Mouse (Mus musculus) neural tube, embryonic 15.5 days (tissue): ENCODE data around the gene Fbxl18. TPM values are rescaled to one million over a fixed set of nuclear protein-coding genes. Genes with fewer than 3 reads are reported as not detected.
A peak's percentile ranks its signal among the peaks of the same experiment; 100 is the strongest.

Experiments used
- ATAC-seq: fragments of 200-750 bp; cut with Nextera tagmentation; 2 replicates; pipeline ENCODE4 v1.8.0; 2017; ENCODE audit warnings: mild to moderate bottlenecking, moderate TSS enrichment, moderate library complexity; ENCODE audit not compliant: low FRiP score
- H3K27ac ChIP-seq: fragments of 300-500 bp; sonication (generic); replicated peaks from 2 replicates; pipeline ENCODE4 v1.5.1; 2015; ENCODE audit warnings: mild to moderate bottlenecking, inconsistent platforms
- H3K27me3 ChIP-seq: fragments of 300-500 bp; sonication (generic); replicated peaks from 2 replicates; pipeline ENCODE4 v1.6.1; 2015; ENCODE audit warnings: inconsistent platforms
- H3K36me3 ChIP-seq: fragments of 300-500 bp; sonication (generic); 2 replicates; pipeline ENCODE4 v1.6.1; 2015; ENCODE audit warnings: inconsistent platforms
- H3K4me1 ChIP-seq: fragments of 300-500 bp; sonication (generic); 2 replicates; pipeline ENCODE4 v1.6.1; 2015; ENCODE audit warnings: inconsistent platforms
- H3K4me2 ChIP-seq: fragments of 300-500 bp; sonication (generic); 2 replicates; pipeline ENCODE4 v1.6.1; 2015; ENCODE audit warnings: inconsistent platforms, mild to moderate bottlenecking, moderate library complexity
- H3K4me3 ChIP-seq: fragments of 300-500 bp; sonication (generic); replicated peaks from 2 replicates; pipeline ENCODE4 v1.5.1; 2015; ENCODE audit warnings: mild to moderate bottlenecking, inconsistent platforms
- H3K9ac ChIP-seq: fragments of 300-500 bp; sonication (generic); replicated peaks from 2 replicates; pipeline ENCODE4 v1.6.1; 2015; ENCODE audit warnings: mild to moderate bottlenecking, inconsistent platforms
- H3K9me3 ChIP-seq: fragments of 300-500 bp; sonication (generic); replicated peaks from 2 replicates; pipeline ENCODE4 v1.6.1; 2016; ENCODE audit warnings: inconsistent platforms
- WGBS: fragments of 180-500 bp; shearing (Covaris S2); methylation state at CpG from one replicate; pipeline ENCODE4 v1.1.7; 2015; ENCODE audit warnings: mixed read lengths; 5-methylcytosine and 5-hydroxymethylcytosine counted together
- polyA plus RNA-seq: library from polyadenylated mRNA; unstranded; fragments of >200 nt; fragmentation: Nextera tagmentation; extraction: Ambion mirVana; gene quantifications from 2 replicates; pipeline ENCODE4 v1.2.1, GENCODE M21; 2015

Gene Fbxl18
- polyA plus RNA-seq, 1 experiment from 2014 or later: 29.4 TPM

DNA sequence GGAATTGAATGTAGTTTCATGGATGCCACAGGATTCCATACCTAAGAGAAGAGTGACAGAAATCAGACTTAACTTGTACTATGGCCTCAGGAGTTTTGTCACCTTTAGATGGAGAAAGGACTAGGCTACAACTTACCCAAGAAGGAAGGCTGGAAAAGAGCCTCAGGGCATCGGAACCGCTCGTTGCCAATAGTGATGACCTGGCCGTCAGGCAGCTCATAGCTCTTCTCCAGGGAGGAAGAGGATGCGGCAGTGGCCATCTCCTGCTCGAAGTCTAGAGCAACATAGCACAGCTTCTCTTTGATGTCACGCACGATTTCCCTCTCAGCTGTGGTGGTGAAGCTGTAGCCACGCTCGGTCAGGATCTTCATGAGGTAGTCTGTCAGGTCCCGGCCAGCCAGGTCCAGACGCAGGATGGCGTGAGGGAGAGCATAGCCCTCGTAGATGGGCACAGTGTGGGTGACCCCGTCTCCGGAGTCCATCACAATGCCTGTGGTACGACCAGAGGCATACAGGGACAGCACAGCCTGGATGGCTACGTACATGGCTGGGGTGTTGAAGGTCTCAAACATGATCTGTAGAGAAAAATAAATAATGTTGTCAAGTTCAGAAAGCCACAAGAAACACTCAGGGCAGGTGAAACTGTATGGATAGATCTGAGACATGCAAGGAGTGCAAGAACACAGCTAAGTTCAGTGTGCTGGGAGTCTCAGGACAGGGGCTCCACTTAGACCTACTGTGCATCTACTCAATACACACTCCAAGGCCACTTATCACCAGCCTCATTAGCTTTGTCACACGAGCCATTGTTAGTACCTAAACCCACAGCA lies 9.2 kb upstream of the Fbxl18 start:
- ATAC-seq: no peak
- no peaks in the 10 kb centered on the region for H3K9me3 ChIP-seq
- peak overlapping the region; percentile 89 for H3K4me3 ChIP-seq
- WGBS: 72% methylated on average over 19 of the region's 19 CpGs
- peak overlapping the region; percentile 100 for H3K9ac ChIP-seq
- peak overlapping the region; percentile 66 for H3K4me2 ChIP-seq
- peak overlapping the region; percentile 100 for H3K27ac ChIP-seq
- peaks cover 56% of the 10 kb centered on the region for H3K36me3 ChIP-seq
- H3K4me1 ChIP-seq: peaks cover 58% of the 10 kb centered on the region
- no peaks in the 10 kb centered on the region for H3K27me3 ChIP-seq

DNA sequence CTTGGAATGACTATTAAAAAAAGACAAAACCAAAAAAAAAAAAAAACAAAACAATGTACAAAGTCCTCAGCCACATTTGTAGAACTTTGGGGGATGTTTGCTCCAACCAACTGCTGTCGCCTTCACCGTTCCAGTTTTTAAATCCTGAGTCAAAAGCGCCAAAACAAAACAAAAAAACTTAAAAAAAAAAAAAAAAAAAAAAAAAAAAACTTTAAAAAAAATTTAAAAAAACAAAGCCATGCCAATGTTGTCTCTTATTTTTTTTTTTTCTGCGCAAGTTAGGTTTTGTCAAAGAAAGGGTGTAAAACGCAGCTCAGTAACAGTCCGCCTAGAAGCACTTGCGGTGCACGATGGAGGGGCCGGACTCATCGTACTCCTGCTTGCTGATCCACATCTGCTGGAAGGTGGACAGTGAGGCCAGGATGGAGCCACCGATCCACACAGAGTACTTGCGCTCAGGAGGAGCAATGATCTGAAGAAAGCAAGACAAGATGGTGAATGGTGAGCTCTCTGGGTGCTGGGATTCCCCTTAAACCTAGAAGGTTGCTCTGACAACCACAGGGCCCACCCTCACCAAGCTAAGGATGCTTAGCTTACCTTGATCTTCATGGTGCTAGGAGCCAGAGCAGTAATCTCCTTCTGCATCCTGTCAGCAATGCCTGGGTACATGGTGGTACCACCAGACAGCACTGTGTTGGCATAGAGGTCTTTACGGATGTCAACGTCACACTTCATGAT lies 8.4 kb upstream of the Fbxl18 start:
- WGBS: 77% methylated on average over 14 of the region's 14 CpGs
- Histone ChIP-seq H3K9ac (peak overlapping the region; percentile 100; the same call in 1 of the 2 replicates), H3K9me3 (no peaks in the 10 kb centered on the region), H3K27ac (peak overlapping the region; percentile 100; the same call in 1 of the 2 replicates), H3K4me2 (peak overlapping the region; percentile 66), H3K4me3 (peak overlapping the region; percentile 89), H3K4me1 (peaks cover 51% of the 10 kb centered on the region), H3K27me3 (no peaks in the 10 kb centered on the region), H3K36me3 (peaks cover 62% of the 10 kb centered on the region)
- no peak for ATAC-seq

DNA sequence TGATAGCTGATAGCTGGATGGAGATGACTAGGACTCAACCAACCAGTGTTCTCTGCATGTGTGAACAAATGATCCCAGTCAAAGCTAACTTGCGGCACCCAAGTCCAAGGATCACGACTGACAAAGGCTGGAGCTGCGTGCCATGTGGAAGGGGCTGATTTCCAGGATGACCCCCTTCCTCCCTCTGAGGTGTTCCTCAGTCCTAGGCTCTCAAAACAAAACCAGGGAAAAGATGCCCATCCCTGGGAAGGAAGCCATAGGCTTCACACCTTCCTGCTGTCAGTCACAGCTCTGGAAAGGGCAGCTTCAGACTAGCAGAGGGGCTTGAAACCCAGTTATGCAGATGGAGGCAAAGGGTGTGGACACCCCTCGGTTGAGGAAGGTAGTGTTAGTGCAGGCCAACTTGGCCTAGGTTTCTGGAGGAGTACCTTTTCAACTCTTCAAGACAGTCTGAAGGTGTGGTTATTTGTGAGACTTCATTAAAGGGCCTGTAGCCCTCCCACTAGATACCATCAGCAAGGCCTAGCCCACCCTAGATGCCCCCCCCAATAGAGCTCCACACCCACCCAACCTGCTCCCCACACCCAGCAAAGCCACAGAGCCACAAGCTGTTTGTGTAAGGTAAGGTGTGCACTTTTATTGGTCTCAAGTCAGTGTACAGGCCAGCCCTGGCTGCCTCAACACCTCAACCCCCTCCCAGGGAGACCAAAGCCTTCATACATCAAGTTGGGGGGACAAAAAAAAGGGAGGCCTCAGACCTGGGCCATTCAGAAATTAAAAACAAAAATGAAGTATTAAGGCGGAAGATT lies 7.5 kb upstream of the Fbxl18 start:
- Histone ChIP-seq H3K4me1 (peaks cover 41% of the 10 kb centered on the region), H3K9me3 (no peaks in the 10 kb centered on the region), H3K36me3 (peaks cover 62% of the 10 kb centered on the region), H3K27me3 (no peaks in the 10 kb centered on the region), H3K27ac (peak overlapping the region; percentile 56), H3K4me2 (peak overlapping the region; percentile 26), H3K9ac (peak overlapping the region; percentile 36), H3K4me3 (no peak overlapping the region; the same call in 1 of the 2 replicates)
- no peak for ATAC-seq
- 56% methylated on average over 5 of the region's 5 CpGs for WGBS

GRCm38 (mm10) chr5:142901846-142902505 lies 6.8 kb upstream of the Fbxl18 start:
- Histone ChIP-seq H3K27ac (peak overlapping the region; percentile 56; the same call in 1 of the 2 replicates), H3K36me3 (peaks cover 62% of the 10 kb centered on the region), H3K4me3 (no peak overlapping the region), H3K27me3 (no peaks in the 10 kb centered on the region), H3K9me3 (no peaks in the 10 kb centered on the region), H3K4me1 (peaks cover 34% of the 10 kb centered on the region), H3K4me2 (no peak overlapping the region), H3K9ac (no peak overlapping the region)
- WGBS: 55% methylated on average over 4 of the region's 4 CpGs
- no peak for ATAC-seq

DNA sequence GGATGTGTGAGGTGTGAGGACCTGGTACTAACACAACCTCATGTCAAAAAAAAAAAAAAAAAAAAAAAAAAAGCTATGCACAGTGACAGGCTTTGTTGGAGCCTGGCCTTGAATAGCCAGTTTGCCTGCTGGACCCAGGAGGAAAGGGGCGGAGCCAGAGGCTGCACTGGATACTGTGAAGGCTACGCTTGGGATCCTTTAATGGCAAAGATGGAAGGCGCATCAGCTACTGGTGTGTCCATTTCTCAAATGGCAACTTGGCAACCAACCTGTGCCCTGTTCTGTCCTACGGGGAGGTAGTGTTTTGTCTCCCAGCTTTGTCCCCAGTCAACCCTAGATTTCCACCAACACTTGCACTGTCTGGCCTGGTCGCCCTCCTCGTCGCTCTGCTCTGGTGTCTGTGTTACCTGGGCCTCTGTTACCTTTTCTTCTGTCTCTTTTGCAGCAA lies 6.2 kb upstream of the Fbxl18 start:
- Histone ChIP-seq H3K9ac (no peak overlapping the region), H3K36me3 (peaks cover 62% of the 10 kb centered on the region), H3K4me1 (peaks cover 32% of the 10 kb centered on the region), H3K27ac (peak overlapping the region; percentile 56; the same call in 1 of the 2 replicates), H3K9me3 (no peaks in the 10 kb centered on the region), H3K27me3 (no peaks in the 10 kb centered on the region), H3K4me3 (no peak overlapping the region), H3K4me2 (no peak overlapping the region)
- WGBS: 71% methylated on average over 7 of the region's 7 CpGs
- no peak for ATAC-seq

DNA sequence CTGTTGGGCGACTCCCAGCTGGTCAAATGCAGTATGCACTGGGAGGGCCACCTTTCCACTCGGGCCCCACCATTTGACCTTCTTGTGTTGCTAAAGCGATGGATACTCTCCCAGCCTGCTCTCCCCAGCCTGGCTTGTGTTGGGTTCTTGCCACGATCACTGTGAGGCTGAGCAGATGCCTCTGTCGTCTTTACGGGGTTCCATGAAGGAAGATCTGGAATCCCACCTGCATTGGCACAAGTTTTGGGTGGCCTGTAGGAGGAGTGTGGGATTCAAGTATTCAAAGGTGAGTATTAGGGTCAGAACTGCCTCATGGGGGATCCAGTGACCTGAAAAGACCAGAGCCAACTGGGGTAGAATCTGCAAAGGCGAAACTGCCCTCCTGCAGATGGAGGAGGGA lies 5.4 kb upstream of the Fbxl18 start:
- no peak for ATAC-seq
- Histone ChIP-seq H3K27me3 (no peaks in the 10 kb centered on the region), H3K4me2 (no peak overlapping the region), H3K27ac (no peak overlapping the region), H3K9ac (no peak overlapping the region; the same call in 1 of the 2 replicates), H3K36me3 (peaks cover 62% of the 10 kb centered on the region), H3K9me3 (no peaks in the 10 kb centered on the region), H3K4me3 (no peak overlapping the region), H3K4me1 (peaks cover 37% of the 10 kb centered on the region)
- 88% methylated on average over 7 of the region's 7 CpGs for WGBS

GRCm38 (mm10) chr5:142899932-142900533 lies 4.8 kb upstream of the Fbxl18 start:
- H3K4me3 ChIP-seq: no peak overlapping the region
- H3K27ac ChIP-seq: no peak overlapping the region
- ATAC-seq: no peak
- peaks cover 40% of the 10 kb centered on the region for H3K4me1 ChIP-seq
- WGBS: 88% methylated on average over 5 of the region's 5 CpGs
- no peaks in the 10 kb centered on the region for H3K9me3 ChIP-seq
- no peak overlapping the region for H3K9ac ChIP-seq
- no peaks in the 10 kb centered on the region for H3K27me3 ChIP-seq
- H3K4me2 ChIP-seq: no peak overlapping the region
- H3K36me3 ChIP-seq: peaks cover 59% of the 10 kb centered on the region

DNA sequence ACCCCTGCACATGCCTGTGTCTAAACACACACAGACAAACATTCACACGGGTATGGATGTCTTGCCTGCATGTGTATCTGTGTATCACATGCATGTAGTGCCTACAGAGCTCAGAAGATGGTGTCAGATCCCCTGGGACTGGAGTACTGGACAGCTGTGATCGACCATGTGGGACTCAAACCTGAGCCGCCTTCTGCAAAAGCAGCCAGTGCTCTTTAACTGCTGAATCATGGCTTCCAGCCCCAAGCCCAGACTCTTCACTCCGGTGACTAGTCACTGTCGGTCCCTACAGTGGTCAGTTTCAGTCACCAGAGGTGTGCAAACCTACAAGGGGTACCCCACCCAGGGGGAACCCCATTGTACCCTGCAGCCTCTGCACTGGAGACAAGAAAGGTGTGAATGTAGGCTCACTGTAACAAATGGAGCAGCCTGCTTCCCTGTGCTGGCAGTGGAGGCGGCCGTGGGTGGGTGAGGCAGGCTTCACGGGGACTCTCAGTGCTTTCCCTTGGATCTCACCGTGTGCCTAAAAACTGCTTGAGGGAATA lies 3.9 kb upstream of the Fbxl18 start:
- WGBS: 85% methylated on average over 9 of the region's 9 CpGs
- H3K4me3 ChIP-seq: no peak overlapping the region
- peaks cover 50% of the 10 kb centered on the region for H3K36me3 ChIP-seq
- no peak overlapping the region for H3K27ac ChIP-seq
- no peak overlapping the region for H3K9ac ChIP-seq
- H3K4me1 ChIP-seq: peaks cover 37% of the 10 kb centered on the region
- H3K4me2 ChIP-seq: no peak overlapping the region
- H3K9me3 ChIP-seq: no peaks in the 10 kb centered on the region
- H3K27me3 ChIP-seq: no peaks in the 10 kb centered on the region
- no peak for ATAC-seq

DNA sequence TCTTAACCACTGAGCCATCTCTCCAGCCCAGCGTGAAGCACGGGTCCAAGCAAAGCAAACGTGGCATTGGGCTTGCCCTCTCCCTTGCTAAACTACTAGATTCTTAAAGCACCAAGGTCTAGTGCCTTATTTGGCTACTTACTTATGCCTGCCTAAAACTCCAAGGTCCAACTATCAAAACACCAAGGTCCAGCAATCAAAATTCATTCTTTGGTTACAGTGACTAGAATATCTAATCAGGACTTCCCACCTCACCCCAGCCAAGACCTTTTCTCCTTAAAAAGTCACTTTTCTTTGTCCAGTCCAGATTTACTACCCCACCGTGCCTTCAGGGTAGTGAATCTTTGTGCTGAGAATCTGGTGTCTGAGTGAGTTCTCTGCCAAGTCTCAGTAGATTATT lies 3.1 kb upstream of the Fbxl18 start:
- H3K27me3 ChIP-seq: no peaks in the 10 kb centered on the region
- peaks cover 38% of the 10 kb centered on the region for H3K4me1 ChIP-seq
- H3K4me3 ChIP-seq: no peak overlapping the region
- no peak overlapping the region for H3K27ac ChIP-seq
- H3K9ac ChIP-seq: no peak overlapping the region
- ATAC-seq: no peak
- no peaks in the 10 kb centered on the region for H3K9me3 ChIP-seq
- H3K4me2 ChIP-seq: no peak overlapping the region
- WGBS: 74% methylated on average over 4 of the region's 4 CpGs
- peaks cover 44% of the 10 kb centered on the region for H3K36me3 ChIP-seq

DNA sequence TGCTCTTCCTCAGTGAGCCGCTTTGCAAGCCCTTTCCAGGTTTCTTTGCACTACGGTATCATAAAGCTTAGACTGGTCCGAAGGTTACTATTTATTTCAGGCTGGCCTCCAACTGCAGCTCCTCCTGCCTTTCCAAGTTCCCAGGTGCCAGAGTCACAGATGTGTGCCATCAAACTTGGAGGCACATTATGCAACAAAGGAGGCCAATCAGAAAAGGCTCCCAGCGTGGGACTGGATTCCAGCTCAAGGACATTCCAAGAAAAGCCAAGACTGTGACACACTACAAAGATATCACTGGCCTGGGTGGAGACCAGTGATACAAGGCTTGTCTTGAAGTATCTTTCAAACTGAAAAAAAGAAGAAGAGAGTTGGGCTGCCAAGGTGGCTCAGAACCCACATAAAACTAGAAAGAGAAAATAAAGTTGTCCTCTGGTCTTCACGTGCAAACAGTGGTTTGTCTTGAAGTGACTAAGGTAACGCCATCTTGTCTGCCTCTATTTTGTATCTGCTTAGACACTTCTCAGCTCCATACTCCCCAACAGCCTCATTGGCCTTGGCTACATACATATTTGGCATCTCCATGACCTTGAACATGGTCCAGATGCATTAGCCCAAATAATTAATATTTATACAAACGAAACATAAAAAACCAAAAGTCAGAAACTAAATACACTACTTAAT lies 2.5 kb upstream of the Fbxl18 start:
- H3K36me3 ChIP-seq: peaks cover 38% of the 10 kb centered on the region
- no peaks in the 10 kb centered on the region for H3K9me3 ChIP-seq
- no peak overlapping the region for H3K9ac ChIP-seq
- WGBS: 89% methylated on average over 7 of the region's 7 CpGs
- H3K4me2 ChIP-seq: no peak overlapping the region
- peaks cover 36% of the 10 kb centered on the region for H3K4me1 ChIP-seq
- H3K4me3 ChIP-seq: no peak overlapping the region
- H3K27ac ChIP-seq: no peak overlapping the region
- ATAC-seq: no peak
- H3K27me3 ChIP-seq: no peaks in the 10 kb centered on the region
